Mouse (Mus musculus) C2C12 (cell line): ENCODE measurements around the gene Diaph3.

Source experiments
- CEBPB ChIP-seq: IDR thresholded peaks from one replicate; pipeline ENCODE4 v1.6.1; 2011; ENCODE audit warnings: low read depth, mild to moderate bottlenecking, control low read depth, moderate library complexity
- CTCF ChIP-seq: IDR thresholded peaks from one replicate; pipeline ENCODE4 v1.5.1; 2011; ENCODE audit not compliant: control insufficient read depth, insufficient read depth, insufficient read length
- MAX ChIP-seq: IDR thresholded peaks from one replicate; pipeline ENCODE4 v1.6.1; 2011; ENCODE audit warnings: mild to moderate bottlenecking, control low read depth
- USF1 ChIP-seq: IDR thresholded peaks from one replicate; pipeline ENCODE4 v1.6.1; 2011; ENCODE audit warnings: low read depth, mild to moderate bottlenecking, control low read depth, moderate library complexity

DNA sequence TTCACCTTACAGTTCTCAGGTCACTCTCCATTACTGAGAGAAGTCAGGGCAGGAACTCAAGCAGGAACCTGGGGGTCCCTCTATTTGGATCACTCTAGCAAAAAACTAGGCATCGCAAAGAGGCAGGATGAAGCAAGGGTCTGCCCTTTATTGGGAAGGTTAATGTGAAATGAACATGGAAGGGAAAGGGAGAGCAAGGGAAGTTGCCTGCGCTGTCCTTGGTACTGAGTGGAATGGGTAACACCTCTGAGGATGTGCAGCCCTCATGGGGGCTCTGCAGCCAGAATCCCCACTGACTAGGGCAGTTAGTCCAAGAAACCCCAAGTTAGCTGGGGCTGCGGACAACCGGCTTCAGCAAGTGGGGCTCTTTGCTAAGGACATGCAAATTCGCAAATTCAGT is 507.2 kb downstream of the Diaph3 start:
- TF ChIP-seq MAX, result no peak
- TF ChIP-seq CTCF, result no peak
- TF ChIP-seq USF1, result no peak
- no peak for TF ChIP-seq CEBPB
